ENCODE assay signal across 13 mouse cellular contexts in the genomic region with DNA sequence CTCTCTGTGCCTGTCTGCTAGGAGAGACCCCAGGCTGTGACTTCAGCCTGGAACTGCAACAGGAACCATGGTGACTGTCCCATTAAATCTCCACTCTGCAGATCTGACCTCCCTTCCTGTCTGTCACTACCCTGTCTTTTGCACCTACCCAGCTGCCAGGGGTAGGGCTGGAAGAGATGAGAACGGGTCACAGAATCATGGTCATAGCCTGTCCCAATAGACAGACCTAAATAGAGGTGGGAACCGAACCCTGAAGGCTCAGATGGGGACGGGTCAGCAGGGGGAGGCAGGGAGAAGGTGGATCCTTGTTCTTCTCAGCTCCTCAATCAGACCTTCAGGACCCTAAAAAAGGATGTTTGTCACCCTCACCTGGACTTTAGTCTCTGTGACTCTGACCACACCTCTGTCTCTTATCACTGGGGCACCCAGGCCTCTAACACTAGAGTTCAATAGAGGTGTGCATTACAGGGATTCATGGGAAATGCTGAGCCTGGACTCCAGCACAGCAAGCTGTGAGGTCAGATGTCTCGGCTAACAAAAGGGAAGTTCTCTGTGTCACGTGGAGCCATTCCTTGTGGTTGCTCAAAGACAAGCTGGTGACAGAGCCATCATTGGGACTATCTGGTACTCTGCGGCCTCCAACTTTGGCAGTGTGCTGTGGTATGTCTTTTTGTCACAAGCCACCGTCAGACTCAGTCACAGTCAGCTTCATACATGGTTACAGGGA. TPM values are rescaled to one million over a fixed set of nuclear protein-coding genes. Genes with fewer than 3 reads are reported as not detected.
DNase-seq lines count a peak whose midpoint lies in the region; ATAC-seq and TF ChIP-seq lines count a peak whose summit lies in the region.
"Had no signal": no experiment of that assay in that cellular context is flagged by ENCODE, and none has a peak within 500 bp of the region (broad histone marks: within the 10 kb centered on the region; RNA-seq: fewer than 3 reads in every experiment).

No protein-coding gene starts in this region.

- TF ChIP-seq CTCF in lung, adult 2 months (IDR thresholded peaks at IDR 0.05; ENCODE audit: insufficient read depth, low read length): no peak
- no peak for TF ChIP-seq CTCF in kidney, adult 2 months (conservative IDR thresholded peaks at IDR 0.05; ENCODE audit: insufficient read depth, insufficient read length, low read depth, low read length)

- no peak overlapping the region for H3K27ac ChIP-seq in liver, embryonic 15.5 days (replicated peaks)
- H3K27ac ChIP-seq in stomach, embryonic 15.5 days: 0 out of 2 replicates have a peak overlapping the region, but pooled peaks have one; percentile 5
- no peak overlapping the region for H3K27ac ChIP-seq in kidney, adult 2 months (ENCODE audit: insufficient read depth, low read depth, low read length)
- H3K27ac ChIP-seq: heart, adult 2 months; hindbrain, embryonic 13.5 days had no signal

- 76% methylated on average over 7 of the region's 7 CpGs for WGBS in lung, adult 2 months
- WGBS in liver, embryonic 15.5 days (ENCODE audit: insufficient replicate concordance): 48% methylated on average over 7 of the region's 7 CpGs
- 71% methylated on average over 7 of the region's 7 CpGs for WGBS in stomach, embryonic 15.5 days
- 80% methylated on average over 7 of the region's 7 CpGs for WGBS in kidney, adult 2 months

- DNase-seq in lung, postnatal 36 days: peak; percentile 42
- no peak for DNase-seq in lung, adult 2 months
- DNase-seq in adrenal gland, postnatal 36 days: no peak
- DNase-seq in adrenal gland, postnatal 14 days: no peak
- DNase-seq in kidney, adult 2 months: no peak
- DNase-seq: adrenal gland, adult 8-10 months; heart, adult 2 months; thymus, postnatal 36 days had no signal

- no peak overlapping the region for H3K9ac ChIP-seq in liver, embryonic 15.5 days
- no peak overlapping the region for H3K9ac ChIP-seq in stomach, embryonic 15.5 days
- H3K9ac ChIP-seq: hindbrain, embryonic 13.5 days had no signal

- no peaks in the 10 kb centered on the region for H3K27me3 ChIP-seq in liver, embryonic 15.5 days
- no peaks in the 10 kb centered on the region for H3K27me3 ChIP-seq in stomach, embryonic 15.5 days (replicated peaks)
- H3K27me3 ChIP-seq in kidney, adult 2 months (replicated peaks; ENCODE audit: control insufficient read depth, insufficient read depth, low read length): no peaks in the 10 kb centered on the region
- H3K27me3 ChIP-seq: CH12.LX; hindbrain, embryonic 13.5 days had no signal

- no peak for TF ChIP-seq POLR2A in lung, adult 2 months (IDR thresholded peaks at IDR 0.05; ENCODE audit: borderline replicate concordance, extremely low read depth, low read depth, low read length)
- TF ChIP-seq POLR2A in kidney, adult 2 months (IDR thresholded peaks at IDR 0.05; ENCODE audit: low read depth, low read length): no peak

- H3K4me3 ChIP-seq in lung, adult 2 months (replicated peaks; ENCODE audit: extremely low read depth, low read depth, low read length): no peak overlapping the region
- no peak overlapping the region for H3K4me3 ChIP-seq in liver, embryonic 15.5 days (replicated peaks)
- no peak overlapping the region for H3K4me3 ChIP-seq in stomach, embryonic 15.5 days (replicated peaks)
- no peak overlapping the region for H3K4me3 ChIP-seq in kidney, adult 2 months (ENCODE audit: insufficient read depth, low read depth, low read length)
- H3K4me3 ChIP-seq: heart, adult 2 months; hindbrain, embryonic 13.5 days had no signal

- H3K4me1 ChIP-seq in lung, adult 2 months (ENCODE audit: control insufficient read depth, insufficient read depth, low read length): no peaks in the 10 kb centered on the region
- peaks cover 14% of the 10 kb centered on the region for H3K4me1 ChIP-seq in liver, embryonic 15.5 days (replicated peaks)
- H3K4me1 ChIP-seq in stomach, embryonic 15.5 days: no peaks in the 10 kb centered on the region
- H3K4me1 ChIP-seq in kidney, adult 2 months (ENCODE audit: control insufficient read depth, insufficient read depth, low read length): no peaks in the 10 kb centered on the region
- H3K4me1 ChIP-seq: hindbrain, embryonic 13.5 days had no signal

- peaks cover 49% of the 10 kb centered on the region for H3K36me3 ChIP-seq in liver, embryonic 15.5 days (replicated peaks)
- H3K36me3 ChIP-seq in stomach, embryonic 15.5 days: peaks cover 50% of the 10 kb centered on the region
- no peaks in the 10 kb centered on the region for H3K36me3 ChIP-seq in kidney, adult 2 months (ENCODE audit: control insufficient read depth, insufficient read depth, low read length)

- peak; percentile 90 for ATAC-seq in granulocyte monocyte progenitor cell, adult 5-6 weeks (replicated peaks; ENCODE audit: poor library complexity, severe bottlenecking)
- 0 out of 2 replicates have a peak, but pooled peaks have one; percentile 17 for ATAC-seq in liver, embryonic 15.5 days (ENCODE audit: insufficient read depth)
- ATAC-seq in stomach, embryonic 15.5 days (ENCODE audit: insufficient read depth, low FRiP score, low read depth): peak; percentile 24

- no peak overlapping the region for H3K4me2 ChIP-seq in liver, embryonic 15.5 days
- H3K4me2 ChIP-seq in stomach, embryonic 15.5 days: no peak overlapping the region
- H3K4me2 ChIP-seq: hindbrain, embryonic 13.5 days had no signal

- no peaks in the 10 kb centered on the region for H3K9me3 ChIP-seq in liver, embryonic 15.5 days (replicated peaks)
- no peaks in the 10 kb centered on the region for H3K9me3 ChIP-seq in stomach, embryonic 15.5 days
- H3K9me3 ChIP-seq: hindbrain, embryonic 13.5 days had no signal

RNA-seq across cellular contexts. Expression of a gene that starts 10.1 kb away (rescaled TPM):
- polyA plus RNA-seq in lung, adult 2 months (2012; rRNA removed): 249 and 277 TPM in 2 replicates
- 20.3 and 38.0 TPM in 2 replicates for total RNA-seq in granulocyte monocyte progenitor cell, adult 5-6 weeks (2014; fragmentation: Nextera tagmentation)
- 8.4 and 15.5 TPM in 2 replicates for total RNA-seq in granulocyte monocyte progenitor cell, adult 5-6 weeks (2017)
- 15.6 and 19.8 TPM in 2 replicates for polyA plus RNA-seq in liver, embryonic 15.5 days (2015; fragmentation: Nextera tagmentation; extraction: Ambion mirVana)
- 44.0 and 45.5 TPM in 2 replicates for polyA plus RNA-seq in stomach, embryonic 15.5 days (2015; fragmentation: Nextera tagmentation; extraction: Ambion mirVana)
- total RNA-seq in adrenal gland, postnatal 36 days (2021): 10 to 100 TPM; 66.5 to 79.4 TPM
- 69.4 and 74.6 TPM in 2 replicates for total RNA-seq in adrenal gland, postnatal 14 days (2021)
- polyA plus RNA-seq in kidney, adult 2 months (2012; rRNA removed): 161 and 199 TPM in 2 replicates

RNA-seq across cellular contexts. Expression of a gene that starts 13.5 kb away (rescaled TPM):
- polyA plus RNA-seq in lung, adult 2 months (2012; rRNA removed): 26.8 and 27.3 TPM in 2 replicates
- 11.6 and 12.7 TPM in 2 replicates for total RNA-seq in granulocyte monocyte progenitor cell, adult 5-6 weeks (2014; fragmentation: Nextera tagmentation)
- total RNA-seq in granulocyte monocyte progenitor cell, adult 5-6 weeks (2017): 8.1 and 9.2 TPM in 2 replicates
- polyA plus RNA-seq in liver, embryonic 15.5 days (2015; fragmentation: Nextera tagmentation; extraction: Ambion mirVana): 15.7 and 17.5 TPM in 2 replicates
- polyA plus RNA-seq in stomach, embryonic 15.5 days (2015; fragmentation: Nextera tagmentation; extraction: Ambion mirVana): 35.5 and 35.9 TPM in 2 replicates
- 10 to 100 TPM; 16.0 to 16.7 TPM for total RNA-seq in adrenal gland, postnatal 36 days (2021)
- 16.2 and 18.7 TPM in 2 replicates for total RNA-seq in adrenal gland, postnatal 14 days (2021)
- 38.9 and 46.2 TPM in 2 replicates for polyA plus RNA-seq in kidney, adult 2 months (2012; rRNA removed)

RNA-seq across cellular contexts. Expression of a gene that starts 13.9 kb away (rescaled TPM):
- 21.9 and 27.1 TPM in 2 replicates for polyA plus RNA-seq in lung, adult 2 months (2012; rRNA removed)
- 7.4 and 13.4 TPM in 2 replicates for total RNA-seq in granulocyte monocyte progenitor cell, adult 5-6 weeks (2014; fragmentation: Nextera tagmentation)
- total RNA-seq in granulocyte monocyte progenitor cell, adult 5-6 weeks (2017): 2.6 and 5.5 TPM in 2 replicates
- polyA plus RNA-seq in liver, embryonic 15.5 days (2015; fragmentation: Nextera tagmentation; extraction: Ambion mirVana): 7.4 and 8.0 TPM in 2 replicates
- polyA plus RNA-seq in stomach, embryonic 15.5 days (2015; fragmentation: Nextera tagmentation; extraction: Ambion mirVana): 12.8 and 15.9 TPM in 2 replicates
- 10 to 100 TPM; 12.0 to 13.7 TPM for total RNA-seq in adrenal gland, postnatal 36 days (2021)
- total RNA-seq in adrenal gland, postnatal 14 days (2021): 12.9 and 13.6 TPM in 2 replicates
- 36.6 and 42.6 TPM in 2 replicates for polyA plus RNA-seq in kidney, adult 2 months (2012; rRNA removed)

RNA-seq across cellular contexts. Expression of a gene that starts 17.9 kb away (rescaled TPM):
- polyA plus RNA-seq in lung, adult 2 months (2012; rRNA removed): 1.0 and 1.5 TPM in 2 replicates
- not detected in 2 replicates for total RNA-seq in granulocyte monocyte progenitor cell, adult 5-6 weeks (2014; fragmentation: Nextera tagmentation)
- 0.15 and 0.34 TPM in 2 replicates for total RNA-seq in granulocyte monocyte progenitor cell, adult 5-6 weeks (2017)
- 0.02 TPM in 1 of 2 replicates, not detected in the other for polyA plus RNA-seq in liver, embryonic 15.5 days (2015; fragmentation: Nextera tagmentation; extraction: Ambion mirVana)
- 0.19 and 0.34 TPM in 2 replicates for polyA plus RNA-seq in stomach, embryonic 15.5 days (2015; fragmentation: Nextera tagmentation; extraction: Ambion mirVana)
- total RNA-seq in adrenal gland, postnatal 36 days (2021): 1 to 10 TPM in 1 of 2 experiments, under 1 TPM in 1; 0.93 to 1.0 TPM
- total RNA-seq in adrenal gland, postnatal 14 days (2021): 0.67 and 0.94 TPM in 2 replicates
- polyA plus RNA-seq in kidney, adult 2 months (2012; rRNA removed): 0.65 and 0.75 TPM in 2 replicates

RNA-seq across cellular contexts. Expression of a gene that starts 30.0 kb away (rescaled TPM):
- polyA plus RNA-seq in lung, adult 2 months (2012; rRNA removed): 5.5 and 8.2 TPM in 2 replicates
- total RNA-seq in granulocyte monocyte progenitor cell, adult 5-6 weeks (2014; fragmentation: Nextera tagmentation): 0.58 TPM in 1 of 2 replicates, not detected in the other
- 0.04 and 0.26 TPM in 2 replicates for total RNA-seq in granulocyte monocyte progenitor cell, adult 5-6 weeks (2017)
- polyA plus RNA-seq in liver, embryonic 15.5 days (2015; fragmentation: Nextera tagmentation; extraction: Ambion mirVana): 0.68 and 0.69 TPM in 2 replicates
- polyA plus RNA-seq in stomach, embryonic 15.5 days (2015; fragmentation: Nextera tagmentation; extraction: Ambion mirVana): 6.2 and 7.7 TPM in 2 replicates
- 1 to 10 TPM in 1 of 2 experiments, under 1 TPM in 1; 0.53 to 1.9 TPM for total RNA-seq in adrenal gland, postnatal 36 days (2021)
- total RNA-seq in adrenal gland, postnatal 14 days (2021): 1.9 and 3.5 TPM in 2 replicates
- 1.3 and 1.9 TPM in 2 replicates for polyA plus RNA-seq in kidney, adult 2 months (2012; rRNA removed)

Comparison
In these comparisons a context has a peak if more than half of its experiments do, and no peak if none do; other contexts are left out.
1. ATAC-seq: peak in every context shown above with its lines; median percentile 90 in granulocyte monocyte progenitor cell, adult 5-6 weeks; 24 in stomach, embryonic 15.5 days; 17 in liver, embryonic 15.5 days.